Mouse (Mus musculus) left cerebral cortex, adult 11 months (tissue): ENCODE data around the gene Col2a1.

Experiments
- DNase-seq: peaks from one replicate; pipeline ENCODE4 v3.0.0; 2022; ENCODE audit warnings: low spot score

Gene Col2a1

DNA sequence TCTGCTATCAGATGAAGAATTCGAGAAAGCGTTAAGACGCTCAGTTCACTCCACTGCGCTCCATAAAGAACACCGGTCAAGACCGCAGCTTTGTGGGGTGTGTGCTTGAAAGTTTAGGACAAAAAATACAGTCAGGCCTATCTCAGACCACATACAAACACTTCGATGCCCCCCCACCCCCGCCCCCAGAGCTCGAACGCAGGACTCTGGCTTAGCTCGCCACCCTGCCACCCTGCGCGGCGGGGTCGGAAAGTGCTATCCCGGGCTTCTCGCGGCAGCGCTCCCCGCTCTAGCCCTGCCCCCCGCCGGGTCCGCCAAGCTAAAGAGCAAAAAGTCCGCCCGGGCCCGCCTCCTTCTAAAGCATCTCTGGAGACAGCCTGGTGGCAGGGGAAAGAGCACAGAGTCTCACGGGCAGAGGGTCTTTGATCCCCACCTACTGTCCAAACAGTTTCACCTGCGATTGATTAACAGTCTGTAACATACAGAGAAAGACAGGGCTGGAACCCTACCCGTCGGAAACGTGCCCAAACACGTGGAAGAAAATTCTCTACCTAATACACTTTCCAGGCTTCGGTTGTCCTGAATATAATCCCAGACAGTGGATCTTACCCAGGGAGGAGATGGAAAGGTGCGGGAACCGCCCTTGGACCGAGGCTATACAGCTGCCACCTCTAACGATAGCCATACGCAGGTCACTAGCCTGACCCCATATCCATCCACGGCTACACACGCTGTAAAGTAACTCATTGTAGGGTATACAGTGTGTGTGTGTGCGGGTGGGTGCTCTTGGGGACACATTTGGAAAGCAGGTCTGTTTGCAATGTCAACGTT is 1.3 kb downstream of the Col2a1 start:
- DNase-seq: no peak

DNA sequence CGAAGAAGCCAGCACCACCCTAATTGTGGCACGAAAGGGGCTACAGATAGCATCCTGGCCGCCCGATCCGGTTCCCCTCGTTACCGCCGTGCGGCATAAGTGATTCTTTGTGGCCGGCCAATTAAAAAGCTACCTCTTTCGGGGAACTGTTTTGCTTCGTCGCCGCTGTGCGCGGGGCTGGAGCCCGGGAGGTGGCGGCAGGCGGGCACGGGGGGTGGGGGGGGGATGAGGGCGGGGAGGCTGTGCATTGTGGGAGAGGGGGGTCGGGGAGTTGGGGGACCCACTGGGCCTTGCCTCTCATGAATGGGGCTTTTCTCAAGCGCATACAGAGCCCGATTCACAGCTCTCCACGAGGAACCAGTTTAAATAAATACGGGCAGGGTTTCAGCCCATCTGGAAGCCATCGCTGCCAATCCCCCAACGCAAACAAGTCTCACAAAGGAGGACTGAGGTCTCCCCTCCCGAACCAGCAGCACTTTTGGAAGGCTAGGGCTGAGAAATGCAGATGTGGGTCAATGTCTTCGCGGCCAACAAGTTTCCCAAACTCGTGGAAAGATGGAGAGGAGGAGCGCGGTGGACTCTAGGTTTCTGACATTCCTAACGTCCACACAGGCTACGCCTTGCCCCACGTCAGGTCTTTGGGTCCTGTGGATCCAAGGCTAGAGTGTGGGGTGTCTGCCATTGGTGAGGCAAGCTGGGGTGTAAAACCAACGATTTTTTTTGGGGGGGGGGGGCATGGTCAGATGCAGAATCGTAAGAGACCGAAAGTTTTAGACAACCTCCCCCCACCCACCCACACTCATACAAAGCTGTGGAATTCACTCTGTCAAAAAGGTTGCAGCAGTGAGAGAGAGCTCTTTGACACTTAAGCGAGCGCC is 2.1 kb downstream of the Col2a1 start:
- DNase-seq: peak; percentile 51

DNA sequence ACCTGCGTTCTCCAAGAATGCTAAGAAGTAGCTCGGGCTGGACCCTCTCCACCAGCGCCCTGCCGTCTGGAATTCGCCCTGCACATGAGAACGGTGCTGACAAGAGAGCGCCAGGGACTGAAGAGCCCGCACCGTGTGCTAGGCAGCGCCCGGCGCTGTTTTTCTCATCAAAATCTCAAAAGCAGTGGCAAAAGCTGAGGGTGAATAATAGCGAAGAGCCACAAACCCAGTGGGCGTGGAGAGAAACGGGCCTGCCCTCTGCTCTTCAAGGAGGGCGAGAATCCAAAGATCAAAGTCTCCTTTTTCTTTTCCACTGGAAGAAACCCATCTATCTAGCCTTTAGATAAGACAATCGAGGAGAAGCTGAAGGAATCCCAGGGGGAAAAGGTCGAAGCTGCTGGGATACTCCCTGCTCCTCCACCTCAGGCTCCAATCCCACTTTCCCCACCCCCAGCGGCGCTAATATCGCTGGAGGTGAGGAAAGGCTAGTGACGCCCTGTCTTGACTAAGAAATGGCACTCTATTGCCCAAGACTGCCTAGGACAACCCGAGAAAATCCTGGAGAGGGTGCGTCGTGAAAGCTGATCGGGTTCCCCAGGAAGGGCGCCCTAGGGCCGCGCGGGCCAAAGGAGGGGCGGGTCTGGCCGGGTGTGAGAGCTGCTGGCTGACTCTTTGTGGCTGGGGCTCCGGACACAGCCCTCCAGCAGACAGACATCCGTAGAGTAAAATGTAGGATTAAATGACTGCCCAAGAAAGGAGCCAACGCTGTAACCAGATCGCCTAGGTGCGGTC is 3.0 kb downstream of the Col2a1 start:
- DNase-seq: no peak

DNA sequence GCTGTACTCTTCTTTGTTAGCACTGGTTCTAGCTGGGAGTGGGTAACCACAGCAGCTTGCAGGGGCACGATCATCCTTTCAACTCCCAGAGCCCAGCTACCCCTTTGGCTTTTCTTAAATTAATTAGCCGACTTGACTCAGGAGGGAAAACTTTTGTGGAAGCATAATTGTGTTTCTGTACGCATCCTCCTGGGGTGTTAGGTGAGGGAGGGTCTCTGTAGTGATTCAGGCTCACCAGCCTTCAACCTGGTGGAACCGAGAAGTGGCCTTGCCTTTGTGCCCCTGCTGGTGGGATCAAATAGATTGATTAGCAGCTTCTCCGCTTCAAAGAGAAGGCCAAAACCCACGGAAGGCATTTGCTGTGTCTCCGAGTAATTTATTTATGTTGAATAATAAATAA is 4.5 kb downstream of the Col2a1 start:
- no peak for DNase-seq

DNA sequence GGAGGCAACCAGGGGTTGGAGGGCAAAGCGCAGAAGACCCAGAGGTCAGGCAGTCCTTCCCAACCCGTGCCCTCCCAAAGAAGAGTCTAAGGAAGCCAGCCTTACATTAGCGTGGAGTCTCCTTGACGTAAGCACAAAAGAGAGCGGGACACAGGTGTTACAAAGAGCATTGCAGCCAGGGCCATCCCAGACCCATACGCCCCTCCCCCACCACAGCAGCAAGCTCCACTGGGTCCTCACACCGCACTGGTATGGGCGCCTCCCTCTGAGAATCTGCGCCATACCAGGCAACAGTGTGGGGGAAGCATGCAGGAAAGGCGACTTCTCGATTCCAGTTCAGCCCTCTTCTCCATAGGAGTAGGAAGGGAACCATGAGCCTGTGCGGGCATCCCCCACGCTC is 4.9 kb downstream of the Col2a1 start:
- no peak for DNase-seq

DNA sequence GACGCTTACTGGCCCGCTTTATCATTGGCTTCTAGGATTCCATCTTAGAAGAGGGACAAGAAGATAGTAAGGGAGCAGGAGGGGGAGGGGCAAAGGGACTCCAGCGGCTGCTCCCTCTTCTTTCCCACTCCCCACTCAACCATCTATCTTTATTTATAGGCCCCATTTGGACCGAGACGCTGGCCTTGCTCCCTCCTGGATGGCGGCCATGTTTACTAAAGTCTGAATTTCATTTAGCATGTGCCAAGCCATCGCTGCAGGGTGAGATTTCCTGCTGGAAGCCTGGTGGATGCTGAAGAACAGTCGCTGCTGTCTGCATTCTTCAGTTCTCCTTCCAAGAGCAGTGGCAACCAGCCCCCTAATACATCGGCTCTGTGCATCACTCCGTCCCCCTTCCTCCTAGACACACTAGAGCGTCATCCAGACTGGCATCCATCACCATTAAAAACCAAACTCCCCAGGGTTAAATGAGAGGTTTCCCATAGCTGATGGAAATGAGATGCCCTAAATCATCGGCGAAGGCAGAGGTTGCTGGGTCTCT is 7.7 kb downstream of the Col2a1 start:
- no peak for DNase-seq

DNA sequence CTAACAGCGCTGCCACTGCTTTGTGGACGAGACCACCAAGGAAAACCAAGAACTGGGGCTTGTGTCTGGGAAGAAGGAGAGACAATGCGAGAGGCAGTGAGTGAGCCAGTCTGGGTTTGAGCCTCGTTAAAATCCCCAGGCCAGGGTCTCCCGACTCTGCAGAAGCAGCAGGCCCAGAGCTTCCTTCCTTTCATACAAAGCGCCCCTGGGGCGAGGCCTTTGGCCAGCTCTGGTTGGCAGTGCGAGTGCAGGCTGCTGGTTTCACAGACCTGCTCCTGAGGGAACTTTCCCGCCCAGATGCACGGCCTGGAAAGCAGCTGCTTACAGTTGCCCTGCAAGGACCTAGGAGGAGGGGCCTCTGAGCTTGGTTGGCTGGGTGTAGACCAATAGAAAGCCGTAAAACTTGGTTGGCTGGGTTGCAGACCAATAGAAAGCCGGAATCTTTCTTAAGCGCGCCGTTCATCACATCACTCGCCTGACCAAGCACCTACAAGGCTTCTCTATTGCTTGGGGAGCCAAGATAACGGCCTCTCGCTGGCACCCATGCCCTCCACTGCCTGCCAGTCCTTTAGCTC is 11.7 kb downstream of the Col2a1 start:
- DNase-seq: peak; percentile 82

DNA sequence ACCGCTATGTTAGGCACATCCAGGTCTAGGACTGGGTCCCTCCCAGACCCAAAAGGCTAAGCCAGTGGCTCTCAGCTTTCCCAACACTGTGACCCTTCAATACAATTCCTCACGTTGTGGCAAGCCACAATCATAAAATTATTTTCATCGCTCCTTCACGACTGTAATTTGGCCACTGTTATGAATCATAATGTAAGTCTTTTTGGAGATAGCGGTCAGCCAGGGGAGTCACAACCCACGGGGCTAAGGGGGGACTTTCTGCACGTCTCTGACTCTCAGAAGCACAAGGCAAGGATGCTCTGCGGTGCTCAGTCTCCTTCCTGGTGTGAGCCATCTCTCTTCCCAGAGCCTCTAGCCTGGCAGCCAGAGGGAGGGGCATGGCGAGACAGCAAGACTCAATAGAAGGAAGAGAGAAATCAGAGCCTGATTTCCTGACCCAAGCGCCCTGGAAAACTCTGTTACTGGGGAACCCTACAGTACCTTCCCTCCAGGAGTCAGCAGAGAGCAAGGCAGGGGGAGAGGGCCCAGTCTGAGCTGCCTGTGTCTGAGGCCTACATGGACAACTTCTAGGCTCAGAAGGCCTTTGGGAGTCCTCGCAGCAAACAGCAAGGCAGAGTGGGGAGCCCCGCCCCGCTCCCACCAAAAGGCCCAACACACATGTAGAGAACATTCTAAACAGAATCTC is 12.3 kb downstream of the Col2a1 start:
- DNase-seq: no peak

DNA sequence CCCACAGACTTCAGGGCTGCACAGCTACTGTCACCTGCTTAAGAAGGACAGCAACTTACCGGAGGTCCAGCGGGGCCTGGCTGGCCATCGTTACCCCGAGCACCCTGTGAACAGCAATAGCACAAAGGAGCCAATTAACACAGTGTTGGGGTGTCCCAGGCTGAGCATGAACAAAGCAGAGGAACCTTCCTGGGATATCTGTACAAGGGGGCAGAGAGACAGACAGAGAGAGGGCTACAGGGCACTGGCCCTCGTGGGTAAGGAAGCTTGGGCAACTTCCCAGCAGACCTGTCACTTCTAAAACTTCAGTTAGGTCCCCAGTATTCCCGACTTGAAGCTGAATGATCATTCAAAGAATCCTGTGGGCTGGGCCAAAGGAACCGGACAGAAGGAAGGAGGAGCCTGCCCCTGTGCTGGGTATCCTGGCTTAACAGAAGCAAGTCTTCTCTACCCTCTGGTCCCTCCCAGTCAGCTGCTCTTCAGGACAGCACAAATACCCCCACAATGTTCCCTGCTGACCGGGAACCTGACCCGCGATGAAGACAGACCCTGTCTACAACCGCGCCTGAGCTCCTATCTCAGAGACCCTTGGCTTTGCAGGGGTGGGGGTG is 13.1 kb downstream of the Col2a1 start:
- DNase-seq: no peak

DNA sequence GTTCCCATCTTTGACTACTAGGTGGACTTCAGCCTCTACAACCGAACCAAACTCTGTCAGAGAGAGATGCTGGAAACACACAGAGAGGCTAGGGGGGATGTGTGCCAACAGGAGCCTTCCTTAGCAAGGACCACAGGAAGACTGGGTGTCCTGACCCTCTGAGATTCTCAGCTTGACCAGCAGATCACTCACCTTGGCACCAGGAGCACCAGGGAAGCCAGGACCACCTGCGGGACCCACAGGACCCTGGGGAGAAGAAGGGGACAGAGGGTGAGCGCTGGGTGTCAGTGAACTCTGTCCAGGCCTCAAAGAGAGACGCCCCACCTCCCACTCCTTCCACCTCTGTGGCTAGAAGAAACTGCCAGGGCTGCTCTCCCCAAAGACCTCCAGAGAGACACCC is 13.8 kb downstream of the Col2a1 start:
- DNase-seq: no peak

DNA sequence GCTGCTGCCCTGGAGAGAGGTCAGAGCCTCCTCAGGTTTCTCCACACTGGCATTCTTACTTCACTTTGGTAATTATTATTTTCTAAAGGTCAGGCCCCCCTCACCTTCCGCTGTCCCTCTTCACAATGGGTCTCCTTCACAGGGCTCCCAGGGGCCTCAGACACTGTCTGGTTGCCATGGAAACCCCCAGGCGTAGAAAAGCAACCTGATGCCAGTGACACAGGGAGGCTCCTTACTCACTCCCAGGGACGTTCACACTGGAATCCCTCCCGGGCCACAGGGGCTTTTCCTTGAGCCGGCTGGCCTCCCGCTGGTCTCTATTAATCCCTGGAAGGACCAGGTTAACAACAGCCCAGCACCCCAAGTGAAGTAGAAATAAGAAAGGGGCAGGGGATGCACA is 14.4 kb downstream of the Col2a1 start:
- DNase-seq: no peak

DNA sequence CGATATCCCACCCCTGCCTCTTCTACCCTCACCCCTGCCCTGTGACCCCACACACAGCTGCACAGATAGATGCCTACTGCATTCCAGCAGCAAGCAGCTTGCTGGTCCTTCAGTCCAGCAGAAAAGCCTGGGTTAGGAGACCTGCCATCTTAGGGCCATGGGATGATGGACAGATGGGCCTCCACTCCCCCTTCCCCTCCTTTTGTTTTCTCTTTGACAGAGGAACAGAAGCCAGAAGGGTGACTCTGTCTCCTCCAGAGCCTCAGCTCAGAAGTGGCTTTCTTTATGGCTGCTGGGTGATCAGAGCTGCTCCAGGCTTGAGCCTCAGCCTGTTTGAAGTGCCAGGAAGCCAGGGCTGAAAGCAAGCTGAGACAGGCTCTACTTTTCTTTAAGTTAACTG is 15.0 kb downstream of the Col2a1 start:
- no peak for DNase-seq

DNA sequence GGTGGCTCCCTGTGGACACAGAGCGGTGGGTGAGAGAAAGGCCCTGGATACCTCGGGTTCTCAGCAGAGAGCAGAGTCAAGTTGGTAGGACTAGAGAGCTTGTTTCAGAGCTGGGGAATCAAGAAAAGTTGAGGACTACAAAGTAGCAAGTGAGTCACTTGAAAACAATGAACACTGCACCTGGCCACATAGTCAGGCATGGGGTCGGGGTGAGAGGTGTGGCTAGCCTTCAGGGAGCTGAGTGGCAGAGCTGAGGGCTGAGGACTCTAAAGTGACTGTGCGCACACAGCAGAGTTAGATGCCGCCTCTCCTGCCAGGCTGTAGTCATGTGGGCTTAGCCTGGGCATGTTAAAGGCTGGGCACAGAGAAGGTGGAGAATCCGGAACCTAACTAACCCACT is 22.9 kb downstream of the Col2a1 start:
- DNase-seq: no peak

DNA sequence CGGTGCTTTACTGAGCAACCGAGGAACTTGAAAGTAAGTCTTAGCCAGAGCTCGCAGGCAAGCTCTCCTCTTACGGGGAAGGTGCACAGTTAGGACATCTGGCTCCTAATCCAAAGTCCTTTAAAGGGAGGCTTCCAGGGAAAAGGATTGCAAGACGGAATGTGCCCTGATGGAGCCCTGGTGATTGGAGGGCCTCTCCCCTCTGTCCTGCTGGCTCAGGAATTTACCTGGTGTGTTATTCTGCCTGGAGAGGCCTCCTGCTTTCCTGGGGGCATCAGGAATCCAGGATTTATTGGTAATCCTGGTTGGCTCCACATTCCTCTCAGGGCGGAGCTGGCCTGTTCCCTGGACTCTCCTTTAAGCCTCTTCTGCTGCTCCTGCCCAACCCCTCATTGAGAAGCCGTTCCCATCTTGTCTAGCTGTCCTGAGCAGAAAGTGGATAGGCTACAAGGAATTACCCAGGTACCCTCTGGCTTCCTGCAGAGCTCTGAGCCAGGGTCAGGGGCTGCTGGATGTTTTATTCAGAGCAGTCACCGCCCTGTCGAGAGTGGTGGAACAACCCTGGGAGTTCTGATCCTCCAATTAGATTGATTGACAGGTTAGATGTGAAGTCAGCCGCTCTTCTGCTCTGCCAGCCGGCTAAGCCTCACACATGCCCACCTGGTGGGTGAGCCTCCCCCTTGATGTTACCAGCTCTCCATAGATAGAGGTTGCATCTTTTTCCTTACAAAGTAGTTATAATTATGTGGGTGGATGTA is 31.1 kb downstream of the Col2a1 start:
- DNase-seq: no peak

DNA sequence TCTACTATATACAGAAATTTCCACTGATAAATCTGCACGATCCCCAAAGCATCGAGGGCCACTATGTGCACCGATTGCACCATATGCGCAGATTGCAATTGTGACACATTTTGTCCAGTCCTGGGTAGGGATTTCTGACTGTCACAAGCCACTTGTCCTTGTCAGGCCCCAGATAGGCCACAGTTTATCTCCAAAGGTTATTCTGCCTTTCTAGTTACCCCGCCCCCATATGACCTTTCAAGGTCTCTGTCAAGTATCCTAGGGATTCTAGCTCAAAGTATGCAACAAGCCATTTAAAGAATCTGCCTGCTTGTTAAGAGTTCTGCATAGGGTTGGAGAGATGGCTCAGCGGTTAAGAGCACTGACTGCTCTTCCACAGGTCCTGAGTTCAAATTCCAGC is 31.9 kb downstream of the Col2a1 start:
- DNase-seq: no peak

DNA sequence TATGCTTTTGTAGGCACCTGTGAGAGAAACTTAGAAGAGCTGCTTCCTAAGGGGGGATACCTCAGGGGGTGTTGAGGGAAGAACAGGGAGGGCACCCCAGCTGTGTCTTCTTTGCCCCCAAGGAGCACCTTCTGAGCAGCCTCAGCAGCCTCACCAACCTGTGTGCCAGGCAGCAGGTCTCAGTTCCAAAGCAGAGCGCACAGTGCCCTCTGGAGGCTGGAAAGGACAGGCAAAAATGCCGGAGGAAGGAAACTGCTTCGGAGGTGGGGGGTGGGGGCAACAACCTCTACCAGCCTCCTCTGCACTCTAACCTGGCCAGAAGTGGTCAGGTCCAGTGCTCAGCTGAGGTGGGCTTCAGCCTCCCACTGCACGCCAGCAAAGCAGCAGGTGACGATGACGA is 34.2 kb downstream of the Col2a1 start:
- no peak for DNase-seq

DNA sequence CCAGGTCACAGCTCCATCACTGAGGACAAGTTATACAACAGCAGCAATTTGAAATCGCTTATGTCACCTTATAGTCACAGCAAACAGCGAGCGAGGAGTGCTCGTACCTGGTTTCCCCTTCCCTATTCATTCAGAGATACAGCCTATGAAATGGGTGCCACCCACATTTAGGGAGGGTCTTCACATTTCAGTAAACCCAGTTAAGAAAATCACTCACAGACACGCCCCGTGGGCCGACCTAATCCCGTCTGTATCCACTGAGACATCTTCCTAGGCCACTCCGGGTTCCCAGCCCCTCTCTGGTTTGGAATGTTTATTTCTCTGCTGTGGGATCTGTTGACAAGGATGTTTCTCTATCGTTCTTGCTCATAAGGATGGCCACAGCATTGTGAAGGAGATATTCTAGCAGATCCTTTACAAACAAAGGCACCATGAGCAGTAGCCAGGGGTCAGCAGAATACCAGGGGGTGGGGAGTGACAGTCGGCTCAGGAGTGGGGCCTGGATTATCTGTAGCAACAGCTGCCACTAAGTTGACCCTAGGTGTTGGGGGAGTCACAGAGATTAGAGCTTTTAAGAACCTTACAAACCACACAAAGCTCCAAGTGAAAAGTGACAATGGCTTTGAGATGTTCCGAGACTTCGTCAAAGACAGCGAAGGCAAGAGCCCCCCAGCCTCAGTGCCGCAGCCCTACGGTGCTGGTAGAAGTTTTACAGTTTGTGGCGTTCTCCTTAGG is 39.0 kb downstream of the Col2a1 start:
- DNase-seq: no peak

DNA sequence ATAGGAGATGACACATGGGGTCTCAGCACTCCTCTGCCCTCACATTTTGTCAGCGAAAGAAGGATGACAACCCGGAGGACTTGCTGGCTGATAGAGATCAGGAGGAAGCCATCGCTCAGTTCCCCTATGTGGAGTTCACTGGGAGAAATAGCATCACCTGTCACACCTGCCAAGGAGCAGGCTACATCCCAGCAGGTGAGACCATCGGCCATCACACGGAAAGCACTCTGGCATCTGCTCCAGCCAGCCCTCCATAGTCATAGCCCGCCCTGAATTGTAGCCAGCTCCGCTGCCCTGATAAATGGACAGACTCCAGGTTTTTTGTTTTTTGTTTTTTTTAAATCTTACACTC is 39.7 kb downstream of the Col2a1 start:
- no peak for DNase-seq
